Mouse (Mus musculus): Measurements from ENCODE around the gene Gm6583. TPM values are rescaled to one million over a fixed set of nuclear protein-coding genes. Genes with fewer than 3 reads are reported as not detected.
"Not testable (repeated sequence)": the region's sequence is repeated elsewhere in the genome, so short reads cannot be mapped to it uniquely, and the experiment has no call there.

The Gm6583 gene
- total RNA-seq, 2 experiments from 2014 or later: 0.10 to 0.19 TPM

DNA sequence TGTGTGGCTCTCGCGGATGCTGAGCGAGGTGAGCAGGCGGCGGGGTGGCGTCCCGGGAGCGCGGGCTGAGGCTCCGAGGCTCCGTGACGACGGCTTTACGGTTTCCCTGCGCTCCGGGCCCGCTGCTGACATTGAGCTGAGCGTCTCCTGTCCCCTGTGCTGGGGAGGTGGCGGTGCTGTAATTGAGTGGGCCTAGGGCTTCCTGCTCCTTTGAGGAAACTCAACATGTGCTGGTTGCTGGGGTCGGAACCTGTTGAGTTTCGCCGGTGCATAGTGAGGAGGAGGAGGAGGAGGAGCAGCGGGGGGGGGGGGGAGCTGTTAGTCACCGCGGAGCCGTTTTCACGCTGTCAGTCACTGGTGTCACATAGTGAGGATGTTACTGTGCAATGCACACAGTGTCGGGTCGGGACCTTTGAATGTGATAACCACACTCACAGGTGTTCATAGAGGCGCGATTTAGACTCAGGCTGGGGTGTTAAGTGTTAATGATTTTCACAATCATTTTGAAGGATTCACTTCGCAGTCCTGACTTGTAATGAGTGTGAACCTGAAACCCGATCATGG lies 29.3 kb downstream of the Gm6583 start:
- DNase-seq: no peak
- intact Hi-C loops (cut with DNase I): loop anchor here (1.0 to 2.0 kb wide), 2 partner anchors 16 to 86 kb away; no protein-coding TSS in a partner anchor

DNA sequence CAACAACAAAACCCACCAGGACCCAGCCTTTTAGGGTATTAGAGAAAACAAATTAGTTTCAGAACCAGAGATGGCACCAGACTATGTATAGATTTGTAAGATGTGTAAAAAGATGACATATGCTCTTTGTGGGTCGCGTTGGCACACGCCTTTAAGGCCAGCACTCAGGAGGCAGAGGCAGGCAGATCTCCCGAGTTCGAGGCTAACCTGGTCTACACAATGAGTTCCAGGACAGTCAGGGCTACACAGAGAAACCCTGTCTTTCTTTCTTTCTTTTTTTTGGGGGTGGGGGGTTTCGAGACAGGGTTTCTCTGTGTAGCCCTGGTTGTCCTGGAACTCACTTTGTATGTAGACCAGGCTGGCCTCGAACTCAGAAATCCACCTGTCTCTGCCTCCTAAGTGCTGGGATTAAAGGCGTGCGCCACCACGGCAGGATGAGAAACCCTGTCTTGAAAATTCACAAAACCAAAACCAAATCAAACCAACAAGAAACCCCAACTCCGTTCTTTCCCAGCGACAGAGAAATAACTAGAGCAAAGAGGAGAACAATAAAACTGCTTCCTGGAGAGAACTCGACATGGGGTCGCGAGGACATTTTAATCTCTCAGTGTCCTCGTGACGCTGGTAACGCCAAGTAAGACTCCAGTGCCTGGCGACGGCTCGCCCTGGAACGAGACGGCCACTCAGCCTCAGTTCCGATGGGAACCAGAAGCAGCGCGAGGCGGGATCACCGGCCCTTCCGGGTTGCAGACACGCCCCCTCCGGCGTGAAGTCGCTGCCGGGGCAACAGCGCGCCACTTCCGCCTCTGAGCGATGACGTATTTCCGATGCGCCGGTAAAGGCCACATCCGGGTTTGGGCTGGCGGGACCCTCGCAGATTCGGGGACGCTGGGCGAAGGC lies 30.0 kb downstream of the Gm6583 start, which contains the start of gene Tfip11:
Tfip11 (plus strand) TSS at position 813 of the 900 bp plus-strand sequence.
- DNase-seq: peak; percentile 97 to 99
- intact Hi-C loops (cut with DNase I): loop anchor here (1.0 to 2.0 kb wide), 3 partner anchors 17 to 85 kb away; partner anchors contain the start of gene Tpst2

DNA sequence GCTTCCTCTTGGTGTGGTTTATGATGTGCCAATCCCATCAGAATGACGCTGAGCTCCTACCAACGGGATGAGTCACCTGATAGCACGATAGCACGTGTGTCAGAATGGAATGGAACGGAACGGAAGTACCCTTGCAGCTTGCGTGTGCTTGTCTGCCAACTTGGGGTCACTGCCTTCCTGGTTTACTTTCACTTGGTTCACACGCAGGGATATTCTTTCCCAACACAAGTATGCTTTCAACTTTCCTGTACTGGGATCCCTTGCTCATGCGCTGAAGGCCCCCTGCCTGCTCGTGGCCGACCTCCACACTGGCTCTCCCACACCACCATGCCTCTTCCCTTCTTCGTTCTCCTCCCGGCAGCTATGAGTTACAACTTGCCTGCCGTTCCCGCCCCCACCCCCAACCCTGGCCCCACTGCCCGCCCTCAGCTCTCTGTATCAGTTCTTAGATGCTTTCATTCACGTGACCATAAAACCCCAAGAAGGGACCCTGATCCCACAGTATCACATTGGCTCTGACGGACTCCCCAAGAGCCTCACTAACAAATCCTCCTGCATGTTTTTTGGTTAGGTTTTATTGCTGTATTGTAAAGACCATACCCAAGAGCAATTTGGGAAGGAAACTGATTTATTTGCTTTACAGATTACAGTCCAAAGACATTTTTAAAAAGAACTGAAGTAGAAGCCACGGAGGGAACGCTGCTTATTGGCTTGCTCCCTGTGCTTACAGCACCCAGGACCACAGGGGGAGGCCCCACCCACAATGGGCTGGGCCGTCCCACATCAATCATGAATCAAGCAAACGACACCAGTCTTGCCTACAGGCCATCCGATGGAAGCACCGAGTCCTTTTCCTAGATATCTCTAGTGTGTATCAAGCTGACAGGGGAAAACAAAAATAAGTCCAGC lies 30.9 kb downstream of the Gm6583 start:
- peak; percentile 38 to 43 for DNase-seq
- intact Hi-C loops (cut with DNase I): loop anchor here (1.0 kb wide), 1 partner anchor 49 kb away; the partner anchor contains the start of gene Tpst2

DNA sequence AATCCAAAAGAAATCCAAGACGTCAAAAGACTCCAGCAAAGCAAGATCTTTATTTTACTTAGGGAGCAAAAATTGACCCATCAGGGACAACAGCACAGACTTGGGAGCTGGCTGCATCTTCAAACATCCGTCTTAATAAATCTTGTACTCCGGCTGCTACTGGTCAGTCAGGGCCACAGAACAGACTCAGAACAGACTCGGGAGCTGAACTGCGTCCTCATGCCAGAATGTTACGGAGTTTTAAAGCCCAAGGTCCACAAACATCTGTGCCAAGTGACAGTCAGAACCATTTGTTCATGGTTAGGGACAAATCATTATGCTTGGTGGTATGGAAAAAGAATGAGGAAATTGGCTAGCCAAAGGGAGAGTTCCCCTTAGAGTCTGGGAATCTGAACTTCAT lies 32.6 kb downstream of the Gm6583 start:
- intact Hi-C loops (cut with DNase I): no loop called here
- no peak for DNase-seq

DNA sequence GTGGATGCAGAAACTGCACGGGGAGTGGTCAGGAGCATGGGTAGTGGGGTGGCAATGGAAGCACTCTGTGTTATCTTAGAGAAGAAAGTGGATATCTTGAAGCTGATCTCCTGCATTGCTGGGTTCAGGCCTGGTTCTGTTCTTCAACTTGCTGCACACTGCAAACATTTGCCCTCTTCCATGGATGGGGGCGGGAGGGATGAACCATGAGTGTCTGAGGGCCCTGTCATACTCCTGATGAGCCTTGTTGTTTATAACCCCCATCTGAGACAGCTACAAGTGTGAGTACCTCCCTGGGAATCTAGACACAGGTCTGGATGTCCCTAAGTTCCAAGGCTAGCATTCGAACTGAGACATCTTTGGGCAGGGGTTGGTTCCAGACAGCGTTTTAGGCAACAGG lies 34.5 kb downstream of the Gm6583 start:
- intact Hi-C loops (cut with DNase I): no loop called here
- no peak for DNase-seq

DNA sequence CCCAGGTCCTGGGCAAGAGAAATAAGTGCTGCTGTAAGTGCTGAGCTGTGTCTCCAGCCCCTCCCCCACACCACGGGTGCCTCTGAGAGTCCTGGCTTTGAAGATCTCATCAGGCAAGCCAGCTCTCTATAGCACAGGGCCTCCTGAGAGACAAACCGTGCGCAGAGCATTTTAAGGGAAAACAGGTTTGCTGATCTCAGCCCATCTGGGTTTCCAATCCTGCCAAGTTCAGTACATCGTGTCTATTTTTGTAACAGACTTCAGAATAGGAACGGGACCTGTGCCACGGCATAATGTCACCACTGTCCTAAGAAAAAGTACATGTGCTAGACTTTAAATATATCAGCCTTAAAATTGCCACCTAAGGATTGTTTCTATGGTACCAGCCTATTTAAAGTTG lies 34.9 kb downstream of the Gm6583 start:
- DNase-seq: peak; percentile 24 to 30
- intact Hi-C loops (cut with DNase I): no loop called here

DNA sequence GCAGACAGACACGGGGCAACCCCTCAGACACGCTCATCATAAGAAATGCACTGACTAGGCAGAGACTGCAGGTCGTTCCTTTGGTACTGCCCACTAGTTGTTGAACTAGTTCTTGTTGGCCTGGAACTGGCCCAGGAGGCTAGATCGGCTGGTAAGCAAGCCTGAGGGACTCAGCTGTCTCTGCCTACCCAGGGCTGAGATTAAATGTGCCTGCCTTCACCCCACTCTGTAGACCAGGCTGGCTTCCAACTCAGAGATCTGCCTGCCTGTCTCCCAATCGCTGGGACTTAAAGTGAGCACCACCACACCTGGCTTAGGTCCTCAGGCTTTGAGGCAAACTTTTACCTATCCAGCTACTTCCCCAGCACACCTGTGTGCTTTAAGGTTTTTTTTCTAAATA lies 35.5 kb downstream of the Gm6583 start:
- intact Hi-C loops (cut with DNase I): no loop called here

DNA sequence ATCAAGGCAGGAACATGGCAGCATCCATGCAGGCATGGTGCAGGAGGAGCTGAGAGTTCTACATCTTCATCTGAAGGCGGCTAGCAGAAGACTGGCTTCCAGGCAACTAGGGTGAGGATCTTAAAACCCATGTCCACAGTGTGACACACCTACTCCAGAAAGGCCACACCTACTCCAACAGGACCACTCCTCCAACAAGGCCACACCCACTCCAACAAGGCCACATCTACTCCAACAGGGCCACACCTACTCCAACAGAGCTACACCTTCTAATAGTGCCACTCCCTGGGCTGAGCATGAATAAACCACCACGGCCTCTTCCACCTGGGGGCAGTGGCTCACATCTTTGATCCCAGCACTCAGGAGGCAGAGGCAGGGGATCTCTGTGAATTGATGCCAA lies 36.5 kb downstream of the Gm6583 start:
- DNase-seq; intact Hi-C loops (cut with DNase I): not testable (repeated sequence)

More for the DNA sequence above, 35.5 kb downstream of the Gm6583 start:
- DNase-seq: no peak

DNA sequence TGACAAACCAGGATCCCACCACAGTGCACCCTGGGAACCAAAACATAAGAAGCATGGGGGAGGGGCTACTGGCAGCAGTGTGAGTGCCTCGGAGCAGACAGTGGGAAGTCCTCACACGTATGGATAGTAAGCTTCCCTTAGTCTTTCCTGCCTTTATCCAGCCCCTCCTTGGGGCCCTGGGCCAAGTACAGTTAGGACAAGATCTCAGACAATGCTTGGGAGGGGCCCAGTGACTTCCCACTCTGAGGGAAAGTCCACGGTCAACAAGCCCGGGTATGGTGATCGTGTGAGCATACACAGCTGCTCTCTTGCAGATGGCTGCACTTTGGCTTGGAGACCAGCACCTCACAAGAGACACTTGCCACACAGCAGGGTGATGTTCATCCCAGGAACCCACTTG lies 38.5 kb downstream of the Gm6583 start:
- intact Hi-C loops (cut with DNase I): loop anchor here (2.0 kb wide), 1 partner anchor 17 kb away; no protein-coding TSS in a partner anchor
- peak; percentile 57 to 61 for DNase-seq

DNA sequence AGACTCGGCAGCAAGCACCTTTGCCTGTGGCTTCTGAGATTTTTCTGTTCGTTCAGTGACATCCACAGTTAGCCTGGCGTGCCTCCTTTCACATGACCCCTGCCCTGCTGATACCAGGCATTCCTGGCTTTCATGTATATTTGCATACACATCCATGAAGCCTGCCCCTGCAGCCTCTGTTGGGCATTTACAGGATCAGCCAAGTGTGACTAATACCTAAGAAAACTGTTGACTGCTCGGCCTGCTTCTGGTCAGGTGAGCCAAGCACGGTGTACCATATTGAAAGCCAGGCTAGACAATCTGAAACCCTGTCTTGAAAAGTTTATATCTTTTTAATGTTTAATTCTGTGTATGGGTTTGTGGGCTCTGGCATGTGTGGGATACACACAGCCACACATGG lies 39.4 kb downstream of the Gm6583 start:
- DNase-seq: no peak
- intact Hi-C loops (cut with DNase I): loop anchor here (2.0 kb wide), 1 partner anchor 16 kb away; no protein-coding TSS in a partner anchor

DNA sequence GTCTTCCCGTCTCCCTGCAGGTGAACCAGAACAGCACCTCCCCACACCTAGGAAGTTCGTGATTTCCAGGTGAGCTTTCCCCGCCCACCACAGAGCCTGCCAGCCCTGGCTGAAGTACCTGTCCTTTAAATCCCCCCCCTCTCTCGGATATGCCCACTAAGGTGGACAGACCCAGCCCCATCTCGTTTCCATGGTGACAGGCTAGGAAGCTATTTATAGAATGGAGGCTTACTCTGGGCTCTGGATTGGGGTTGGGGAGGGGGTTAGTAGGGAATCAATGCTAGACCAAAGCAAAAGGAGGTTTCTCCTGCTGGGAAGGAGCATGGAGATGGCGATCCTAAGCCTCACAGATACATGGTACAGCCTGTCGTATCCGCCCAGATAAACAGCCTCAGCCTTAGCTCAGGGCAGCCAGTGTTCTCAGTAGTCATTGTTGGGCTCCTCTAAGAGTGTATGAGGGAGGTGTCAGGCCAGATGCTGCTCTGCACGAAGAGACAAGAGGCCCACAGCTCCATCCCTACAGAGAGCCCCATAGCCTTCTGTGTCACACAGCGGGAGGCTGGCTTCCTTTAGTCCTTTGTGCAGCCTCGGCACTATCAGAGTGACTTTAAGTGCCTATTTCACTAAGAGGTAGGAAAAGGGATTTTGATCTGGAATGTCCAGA lies 42.5 kb downstream of the Gm6583 start:
- intact Hi-C loops (cut with DNase I): no loop called here
- DNase-seq: no peak

DNA sequence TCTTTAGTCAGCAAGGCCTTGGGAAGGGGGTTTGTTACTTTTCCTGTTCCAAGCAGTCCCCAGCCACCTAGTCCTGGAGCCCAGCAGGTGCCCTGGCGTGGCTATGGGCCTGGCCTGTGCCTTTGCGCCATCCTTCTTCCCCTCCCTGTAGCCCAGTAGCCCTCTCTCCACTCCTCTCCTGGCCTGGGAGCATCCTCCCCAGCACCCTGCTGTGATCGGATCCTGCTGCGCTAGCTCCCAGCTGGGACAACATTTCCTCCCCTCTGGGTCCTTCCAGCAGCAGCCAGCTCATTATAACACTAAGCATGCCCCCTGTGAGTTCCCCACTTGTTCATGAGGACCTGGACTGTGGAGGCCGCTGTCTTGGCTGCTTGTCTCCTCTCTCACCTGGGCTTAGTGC lies 50.0 kb downstream of the Gm6583 start:
- no peak for DNase-seq
- intact Hi-C loops (cut with DNase I): no loop called here

Other genes with a start within 250 kb of the Gm6583 start
- 1 to 10 TPM; 3.1 to 3.2 TPM for gene Cryba4, start 103.5 kb downstream of the Gm6583 start, total RNA-seq (2021)
- gene Crybb1, start 100.2 kb downstream of the Gm6583 start, total RNA-seq (2021): under 1 TPM; 0.35 to 0.81 TPM
- 10 to 100 TPM; 48.3 to 61.0 TPM for gene Tpst2, start 79.3 kb downstream of the Gm6583 start, total RNA-seq (2021)
- 10 to 100 TPM; 19.2 to 22.0 TPM for gene Tfip11, start 29.7 kb downstream of the Gm6583 start, total RNA-seq (2021)
- gene Srrd, start 13.0 kb downstream of the Gm6583 start, total RNA-seq (2021): 10 to 100 TPM; 10.2 to 12.5 TPM
- 10 to 100 TPM; 11.5 to 12.8 TPM for gene Hps4, start 12.9 kb downstream of the Gm6583 start, total RNA-seq (2021)
- gene Asphd2, start 38.8 kb upstream of the Gm6583 start, total RNA-seq (2021): 1 to 10 TPM in 1 of 2 experiments, under 1 TPM in 1; 0.57 to 1.1 TPM
- gene Gm6588, start 93.4 kb upstream of the Gm6583 start, total RNA-seq (2021): not detected
- gene Sez6l, start 221.2 kb upstream of the Gm6583 start, total RNA-seq (2021): under 1 TPM; 0.31 to 0.62 TPM

All from heart, postnatal 10 days (tissue).